Mouse (Mus musculus) spleen, adult 2 months (tissue): ENCODE results near the gene Cacna1c. TPM values are rescaled to one million over a fixed set of nuclear protein-coding genes. Genes with fewer than 3 reads are reported as not detected.

Experiments used
- DNase-seq, 2 experiments: peaks; one replicate each; pipeline versions ENCODE4 v3.0.0 to v3.0.0-alpha.2; 2012 to 2021; ENCODE audit warnings: low spot score in 2 of 2, low read depth in 1 of 2
- H3K27ac ChIP-seq: fragments of 200-500 bp; 2 replicates; pipeline ENCODE4 v1.5.1; 2012; ENCODE audit warnings: low read length, inconsistent platforms; ENCODE audit not compliant: insufficient read depth
- H3K27me3 ChIP-seq: fragments of 200-500 bp; 2 replicates; pipeline ENCODE4 v1.6.1; 2012; ENCODE audit warnings: mild to moderate bottlenecking, moderate library complexity, low read length, inconsistent platforms; ENCODE audit not compliant: control insufficient read depth, insufficient read depth
- H3K36me3 ChIP-seq: fragments of 200-500 bp; 2 replicates; pipeline ENCODE4 v1.6.1; 2012; ENCODE audit warnings: mild to moderate bottlenecking, low read length, inconsistent platforms; ENCODE audit not compliant: control insufficient read depth, insufficient read depth
- H3K4me1 ChIP-seq: fragments of 200-500 bp; 2 replicates; pipeline ENCODE4 v1.6.1; 2011; ENCODE audit warnings: inconsistent platforms; ENCODE audit not compliant: control insufficient read depth, insufficient read depth, insufficient read length
- H3K4me3 ChIP-seq: fragments of 200-500 bp; 2 replicates; pipeline ENCODE4 v1.5.1; 2011; ENCODE audit warnings: mild to moderate bottlenecking, inconsistent platforms; ENCODE audit not compliant: insufficient read depth, insufficient read length; ENCODE audit errors: extremely low read depth
- CTCF ChIP-seq: fragments of 200-500 bp; IDR thresholded peaks from 2 replicates; pipeline ENCODE4 v1.5.1; 2011; ENCODE audit warnings: mild to moderate bottlenecking, inconsistent platforms; ENCODE audit not compliant: insufficient read depth, insufficient read length, insufficient replicate concordance; ENCODE audit errors: extremely low read depth
- POLR2A ChIP-seq: fragments of 200-500 bp; IDR thresholded peaks from 2 replicates; pipeline ENCODE4 v1.6.1; 2011; ENCODE audit warnings: low read depth, low read length, inconsistent platforms
- WGBS: fragments of 180-500 bp; shearing (Covaris S2); methylation state at CpG from one replicate; pipeline ENCODE4 v1.1.7; 2018; 5-methylcytosine and 5-hydroxymethylcytosine counted together
- polyA plus RNA-seq: library from polyadenylated mRNA; depleted of rRNA; stranded (reverse); fragments of >200 nt; gene quantifications from 2 replicates; pipeline ENCODE4 v1.2.3, GENCODE M21; 2012

Gene Cacna1c
- polyA plus RNA-seq, 1 experiment = 1.1 TPM

GRCm38 (mm10) chr6:118935520-118936415 is 260.4 kb downstream of the Cacna1c start:
- H3K27me3 ChIP-seq = no peaks in the 10 kb centered on the region
- no peak overlapping the region for H3K4me3 ChIP-seq
- WGBS = 85% methylated on average over 9 of the region's 9 CpGs
- H3K4me1 ChIP-seq = no peaks in the 10 kb centered on the region
- TF ChIP-seq POLR2A (no peak), CTCF (no peak)
- no peak for DNase-seq
- H3K36me3 ChIP-seq = no peaks in the 10 kb centered on the region
- no peak overlapping the region for H3K27ac ChIP-seq

- H3K4me3 ChIP-seq = no peak overlapping the region
- no peaks in the 10 kb centered on the region for H3K4me1 ChIP-seq
- no peaks in the 10 kb centered on the region for H3K27me3 ChIP-seq
- no peak for DNase-seq
- no peak for TF ChIP-seq CTCF
- TF ChIP-seq POLR2A = no peak
- 43% methylated on average over 9 of the region's 9 CpGs for WGBS
- no peak overlapping the region for H3K27ac ChIP-seq
- no peaks in the 10 kb centered on the region for H3K36me3 ChIP-seq
These were observed 261.8 kb downstream of the Cacna1c start for GRCm38 (mm10) chr6:118934243-118934902.

- WGBS = 88% methylated on average over 9 of the region's 9 CpGs
- TF ChIP-seq POLR2A (no peak), CTCF (no peak)
- H3K36me3 ChIP-seq = no peaks in the 10 kb centered on the region
These were observed 263.1 kb downstream of the Cacna1c start for GRCm38 (mm10) chr6:118933017-118933594.

DNA sequence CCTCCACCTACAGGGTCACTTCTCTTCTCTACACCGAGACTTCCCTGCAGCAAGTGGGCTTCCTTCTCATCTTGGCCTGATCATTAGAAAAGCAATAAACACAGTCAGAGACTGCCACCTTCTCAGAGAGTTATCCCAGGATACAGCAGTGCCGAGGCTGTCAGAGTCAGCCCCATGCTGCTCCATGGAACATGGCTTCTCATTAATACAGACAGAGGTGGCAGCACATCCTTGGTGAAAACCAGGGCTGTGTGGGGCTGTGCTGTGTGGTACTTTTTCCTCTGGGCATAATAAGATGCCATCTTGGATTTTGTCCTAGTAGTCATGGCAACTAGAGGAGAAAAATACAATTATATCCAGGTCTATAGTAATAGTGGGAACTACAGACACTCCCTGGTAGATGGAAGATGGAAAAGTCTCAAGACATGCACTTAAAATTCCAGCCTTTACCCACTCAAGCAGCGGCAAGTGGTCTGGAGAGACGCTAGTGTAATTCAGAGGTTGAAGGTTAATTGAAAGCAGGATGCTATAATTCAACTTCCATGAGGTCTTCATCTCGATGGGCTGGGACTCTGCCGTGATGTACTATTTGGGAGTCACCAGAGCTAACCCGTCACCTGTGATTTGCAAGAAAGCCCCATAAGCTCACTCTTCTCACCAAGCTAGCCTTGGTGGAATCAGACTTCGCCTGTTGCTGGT is 264.1 kb downstream of the Cacna1c start:
- no peaks in the 10 kb centered on the region for H3K36me3 ChIP-seq
- H3K27me3 ChIP-seq = no peaks in the 10 kb centered on the region
- H3K27ac ChIP-seq = no peak overlapping the region
- H3K4me3 ChIP-seq = no peak overlapping the region
- DNase-seq = no peak
- WGBS = 84% methylated on average over 8 of the region's 8 CpGs
- TF ChIP-seq POLR2A (no peak), CTCF (no peak)
- H3K4me1 ChIP-seq = no peaks in the 10 kb centered on the region

More at GRCm38 (mm10) chr6:118933017-118933594, 263.1 kb downstream of the Cacna1c start:
- no peak overlapping the region for H3K27ac ChIP-seq
- no peaks in the 10 kb centered on the region for H3K27me3 ChIP-seq
- DNase-seq = no peak
- H3K4me3 ChIP-seq = no peak overlapping the region
- no peaks in the 10 kb centered on the region for H3K4me1 ChIP-seq

- Histone ChIP-seq H3K36me3 (no peaks in the 10 kb centered on the region), H3K27ac (no peak overlapping the region), H3K27me3 (no peaks in the 10 kb centered on the region), H3K4me1 (no peaks in the 10 kb centered on the region), H3K4me3 (no peak overlapping the region)
- no peak for DNase-seq
- no peak for TF ChIP-seq POLR2A
- no peak for TF ChIP-seq CTCF
- WGBS = 77% methylated on average over 3 of the region's 3 CpGs
These were observed 269.5 kb downstream of the Cacna1c start for GRCm38 (mm10) chr6:118926669-118927068.

GRCm38 (mm10) chr6:118924426-118924825 is 271.8 kb downstream of the Cacna1c start:
- no peaks in the 10 kb centered on the region for H3K27me3 ChIP-seq
- no peak overlapping the region for H3K27ac ChIP-seq
- H3K4me3 ChIP-seq = no peak overlapping the region
- WGBS = 88% methylated on average over 12 of the region's 12 CpGs
- H3K36me3 ChIP-seq = no peaks in the 10 kb centered on the region
- DNase-seq = no peak
- no peak for TF ChIP-seq CTCF
- TF ChIP-seq POLR2A = no peak
- no peaks in the 10 kb centered on the region for H3K4me1 ChIP-seq
